Mouse (Mus musculus): Measurements from ENCODE around the gene Rcvrn. TPM values are rescaled to one million over a fixed set of nuclear protein-coding genes. Genes with fewer than 3 reads are reported as not detected.

The Rcvrn gene
- not detected in 2 replicates for polyA plus RNA-seq (2015; fragmentation: Nextera tagmentation; extraction: Ambion mirVana)

GRCm38 (mm10) chr11:67694703-67695376, at the start of gene Rcvrn:
Gene Rcvrn, plus strand, starts transcription at chr11:67695326.
- H3K27ac ChIP-seq, result no peak within 1 kb of the TSS
- H3K36me3 ChIP-seq, result no peaks in the 10 kb centered on the region
- no peak within 1 kb of the TSS for H3K4me2 ChIP-seq
- H3K4me3 ChIP-seq (replicated peaks), result no peak within 1 kb of the TSS
- ATAC-seq (replicated peaks; ENCODE audit: low FRiP score), result no peak
- no peaks in the 10 kb centered on the region for H3K4me1 ChIP-seq
- 69% methylated on average over 7 of the region's 7 CpGs for WGBS
- no peaks in the 10 kb centered on the region for H3K27me3 ChIP-seq
- H3K9me3 ChIP-seq (replicated peaks), result no peaks in the 10 kb centered on the region
- H3K9ac ChIP-seq, result no peak within 1 kb of the TSS

- no peaks in the 10 kb centered on the region for H3K9me3 ChIP-seq (replicated peaks)
- no peak overlapping the region for H3K4me3 ChIP-seq (replicated peaks)
- no peak for ATAC-seq (replicated peaks; ENCODE audit: low FRiP score)
- H3K4me2 ChIP-seq, result no peak overlapping the region
- H3K27ac ChIP-seq, result no peak overlapping the region
- WGBS, result 32% methylated on average over 5 of the region's 5 CpGs
- no peaks in the 10 kb centered on the region for H3K36me3 ChIP-seq
- peaks cover 7% of the 10 kb centered on the region for H3K4me1 ChIP-seq
- no peak overlapping the region for H3K9ac ChIP-seq
- no peaks in the 10 kb centered on the region for H3K27me3 ChIP-seq
These were observed 47.4 kb upstream of the Rcvrn start for GRCm38 (mm10) chr11:67647745-67648144.

- H3K9me3 ChIP-seq (replicated peaks), result no peaks in the 10 kb centered on the region
- no peak for ATAC-seq (replicated peaks; ENCODE audit: low FRiP score)
- H3K27me3 ChIP-seq, result no peaks in the 10 kb centered on the region
- H3K27ac ChIP-seq, result no peak overlapping the region
- H3K4me1 ChIP-seq, result peaks cover 13% of the 10 kb centered on the region
- no peak overlapping the region for H3K4me3 ChIP-seq (replicated peaks)
- no peak overlapping the region for H3K9ac ChIP-seq
- H3K36me3 ChIP-seq, result no peaks in the 10 kb centered on the region
- whole genome bisulfite sequencing, result 78% methylated on average over 11 of the region's 11 CpGs
- H3K4me2 ChIP-seq, result no peak overlapping the region
These were observed 46.3 kb upstream of the Rcvrn start for GRCm38 (mm10) chr11:67648651-67649407.

GRCm38 (mm10) chr11:67649971-67650707, 45.0 kb upstream of the Rcvrn start:
- no peak overlapping the region for H3K4me3 ChIP-seq (replicated peaks)
- no peaks in the 10 kb centered on the region for H3K36me3 ChIP-seq
- H3K9me3 ChIP-seq (replicated peaks), result no peaks in the 10 kb centered on the region
- no peak overlapping the region for H3K9ac ChIP-seq
- no peak overlapping the region for H3K4me2 ChIP-seq
- H3K27me3 ChIP-seq, result no peaks in the 10 kb centered on the region
- 63% methylated on average over 10 of the region's 10 CpGs for WGBS
- no peak overlapping the region for H3K27ac ChIP-seq
- H3K4me1 ChIP-seq, result peaks cover 13% of the 10 kb centered on the region
- no peak for ATAC-seq (replicated peaks; ENCODE audit: low FRiP score)

GRCm38 (mm10) chr11:67651731-67652130, 43.4 kb upstream of the Rcvrn start:
- Histone ChIP-seq H3K9ac (no peak overlapping the region), H3K27me3 (no peaks in the 10 kb centered on the region), H3K4me2 (no peak overlapping the region), H3K36me3 (no peaks in the 10 kb centered on the region), H3K27ac (no peak overlapping the region), H3K4me3 (replicated peaks) (no peak overlapping the region), H3K4me1 (peaks cover 15% of the 10 kb centered on the region), H3K9me3 (replicated peaks) (no peaks in the 10 kb centered on the region)
- ATAC-seq (replicated peaks; ENCODE audit: low FRiP score), result no peak
- 78% methylated on average over 6 of the region's 6 CpGs for WGBS

- no peak for ATAC-seq (replicated peaks; ENCODE audit: low FRiP score)
- Histone ChIP-seq H3K4me2 (no peak overlapping the region), H3K27me3 (no peaks in the 10 kb centered on the region), H3K27ac (no peak overlapping the region), H3K9ac (no peak overlapping the region), H3K9me3 (replicated peaks) (no peaks in the 10 kb centered on the region), H3K4me1 (peaks cover 15% of the 10 kb centered on the region), H3K4me3 (replicated peaks) (no peak overlapping the region), H3K36me3 (no peaks in the 10 kb centered on the region)
- 14% methylated on average over 14 of the region's 14 CpGs for WGBS
These were observed 42.8 kb upstream of the Rcvrn start for GRCm38 (mm10) chr11:67652194-67652892.

- ATAC-seq (replicated peaks; ENCODE audit: low FRiP score), result no peak
- Histone ChIP-seq H3K27me3 (no peaks in the 10 kb centered on the region), H3K9ac (no peak overlapping the region), H3K4me3 (replicated peaks) (no peak overlapping the region), H3K27ac (no peak overlapping the region), H3K4me1 (peaks cover 15% of the 10 kb centered on the region), H3K4me2 (no peak overlapping the region), H3K36me3 (no peaks in the 10 kb centered on the region), H3K9me3 (replicated peaks) (no peaks in the 10 kb centered on the region)
- WGBS, result 41% methylated on average over 6 of the region's 6 CpGs
These were observed 42.3 kb upstream of the Rcvrn start for GRCm38 (mm10) chr11:67652893-67653255.

- no peak overlapping the region for H3K9ac ChIP-seq
- H3K4me2 ChIP-seq, result no peak overlapping the region
- 86% methylated on average over 9 of the region's 9 CpGs for WGBS
- H3K36me3 ChIP-seq, result no peaks in the 10 kb centered on the region
- peaks cover 15% of the 10 kb centered on the region for H3K4me1 ChIP-seq
- no peaks in the 10 kb centered on the region for H3K27me3 ChIP-seq
- H3K4me3 ChIP-seq (replicated peaks), result no peak overlapping the region
- no peak for ATAC-seq (replicated peaks; ENCODE audit: low FRiP score)
- H3K27ac ChIP-seq, result no peak overlapping the region
- H3K9me3 ChIP-seq (replicated peaks), result no peaks in the 10 kb centered on the region
These were observed 41.5 kb upstream of the Rcvrn start for GRCm38 (mm10) chr11:67653521-67654090.

GRCm38 (mm10) chr11:67654514-67654913, 40.6 kb upstream of the Rcvrn start:
- no peak for ATAC-seq (replicated peaks; ENCODE audit: low FRiP score)
- H3K4me2 ChIP-seq, result no peak overlapping the region
- no peak overlapping the region for H3K4me3 ChIP-seq (replicated peaks)
- H3K27ac ChIP-seq, result no peak overlapping the region
- H3K27me3 ChIP-seq, result no peaks in the 10 kb centered on the region
- H3K4me1 ChIP-seq, result peaks cover 15% of the 10 kb centered on the region
- no peak overlapping the region for H3K9ac ChIP-seq
- no peaks in the 10 kb centered on the region for H3K9me3 ChIP-seq (replicated peaks)
- 87% methylated on average over 4 of the region's 4 CpGs for WGBS
- no peaks in the 10 kb centered on the region for H3K36me3 ChIP-seq

- Histone ChIP-seq H3K4me2 (no peak overlapping the region), H3K9me3 (replicated peaks) (no peaks in the 10 kb centered on the region), H3K27ac (no peak overlapping the region), H3K4me3 (replicated peaks) (no peak overlapping the region), H3K27me3 (no peaks in the 10 kb centered on the region), H3K4me1 (peaks cover 15% of the 10 kb centered on the region), H3K36me3 (no peaks in the 10 kb centered on the region), H3K9ac (no peak overlapping the region)
- no peak for ATAC-seq (replicated peaks; ENCODE audit: low FRiP score)
- 63% methylated on average over 17 of the region's 17 CpGs for WGBS
These were observed 39.7 kb upstream of the Rcvrn start for GRCm38 (mm10) chr11:67655236-67655959.

- Histone ChIP-seq H3K4me1 (peaks cover 15% of the 10 kb centered on the region), H3K36me3 (no peaks in the 10 kb centered on the region), H3K9ac (no peak overlapping the region), H3K9me3 (replicated peaks) (no peaks in the 10 kb centered on the region), H3K4me2 (no peak overlapping the region), H3K27me3 (no peaks in the 10 kb centered on the region), H3K4me3 (replicated peaks) (no peak overlapping the region), H3K27ac (no peak overlapping the region)
- no peak for ATAC-seq (replicated peaks; ENCODE audit: low FRiP score)
- WGBS, result 80% methylated on average over 7 of the region's 7 CpGs
These were observed 38.8 kb upstream of the Rcvrn start for GRCm38 (mm10) chr11:67656366-67656765.

All from kidney, embryonic 15.5 days (tissue).